Mouse (Mus musculus) myocyte (in vitro differentiated cells): Measurements from ENCODE around the gene Cd2bp2. TPM values are rescaled to one million over a fixed set of nuclear protein-coding genes. Genes with fewer than 3 reads are reported as not detected.

Experiments used
- H3K27me3 ChIP-seq: one replicate; pipeline ENCODE4 v1.6.1; 2011; ENCODE audit not compliant: control insufficient read depth, insufficient read depth, insufficient read length
- H3K36me3 ChIP-seq: one replicate; pipeline ENCODE4 v1.6.1; 2011; ENCODE audit not compliant: control insufficient read depth, insufficient read depth
- H3K4me2 ChIP-seq: one replicate; pipeline ENCODE4 v1.6.1; 2011; ENCODE audit warnings: low read depth, control low read depth
- H3K4me3 ChIP-seq: one replicate; pipeline ENCODE4 v1.5.1; 2011; ENCODE audit warnings: mild to moderate bottlenecking, control low read depth, moderate library complexity
- H3K79me2 ChIP-seq: one replicate; pipeline ENCODE4 v1.6.1; 2011; ENCODE audit not compliant: control insufficient read depth, insufficient read depth
- H3ac ChIP-seq: one replicate; pipeline ENCODE4 v1.6.1; 2011; ENCODE audit not compliant: control insufficient read depth, insufficient read length
- CEBPB ChIP-seq: IDR thresholded peaks from 2 replicates; pipeline ENCODE4 v1.6.1; 2011; ENCODE audit warnings: mild to moderate bottlenecking, moderate library complexity; ENCODE audit not compliant: poor library complexity, insufficient read depth, severe bottlenecking
- E2F4 ChIP-seq: IDR thresholded peaks from one replicate; pipeline ENCODE4 v1.6.1; 2011; ENCODE audit warnings: mild to moderate bottlenecking, control low read depth, moderate library complexity; ENCODE audit not compliant: insufficient read depth
- MAX ChIP-seq: IDR thresholded peaks from one replicate; pipeline ENCODE4 v1.6.1; 2011; ENCODE audit warnings: low read depth, mild to moderate bottlenecking, control low read depth
- MYOD1 ChIP-seq, 3 experiments: IDR thresholded peaks; one replicate each; pipeline ENCODE4 v1.6.1; 2011; ENCODE audit warnings: control low read depth in 2 of 3, low read depth in 2 of 3, mild to moderate bottlenecking in 2 of 3, moderate library complexity in 1 of 3; ENCODE audit not compliant: insufficient read length in 2 of 3, control insufficient read depth in 1 of 3
- MYOG ChIP-seq, 3 experiments: IDR thresholded peaks; one replicate each; pipeline ENCODE4 v1.6.1; 2011; ENCODE audit warnings: control low read depth in 2 of 3, low read depth in 2 of 3, mild to moderate bottlenecking in 2 of 3; ENCODE audit not compliant: insufficient read length in 2 of 3, control insufficient read depth in 1 of 3, insufficient read depth in 1 of 3
- POLR2A ChIP-seq: IDR thresholded peaks from one replicate; pipeline ENCODE4 v1.6.1; 2011; ENCODE audit warnings: low read depth, mild to moderate bottlenecking, control low read depth, moderate library complexity; ENCODE audit not compliant: insufficient read length
- POLR2AphosphoS2 ChIP-seq: IDR thresholded peaks from one replicate; pipeline ENCODE4 v1.6.1; 2011; ENCODE audit warnings: low read depth, control low read depth; ENCODE audit not compliant: insufficient read length
- REST ChIP-seq: IDR thresholded peaks from one replicate; pipeline ENCODE4 v1.6.1; 2011; ENCODE audit warnings: mild to moderate bottlenecking, control low read depth, moderate library complexity; ENCODE audit not compliant: insufficient read depth, insufficient read length
- SRF ChIP-seq: IDR thresholded peaks from one replicate; pipeline ENCODE4 v1.6.1; 2011; ENCODE audit warnings: low read depth; ENCODE audit not compliant: control insufficient read depth, insufficient read length
- TCF12 ChIP-seq: IDR thresholded peaks from one replicate; pipeline ENCODE4 v1.6.1; 2011; ENCODE audit warnings: mild to moderate bottlenecking, control low read depth; ENCODE audit not compliant: poor library complexity, insufficient read depth, severe bottlenecking
- TCF3 ChIP-seq: IDR thresholded peaks from one replicate; pipeline ENCODE4 v1.6.1; 2011; ENCODE audit warnings: low read depth, control low read depth; ENCODE audit not compliant: insufficient read length
- USF1 ChIP-seq: IDR thresholded peaks from one replicate; pipeline ENCODE4 v1.6.1; 2011; ENCODE audit warnings: low read depth, mild to moderate bottlenecking, control low read depth, moderate library complexity
- polyA plus RNA-seq: library from polyadenylated mRNA; unstranded; fragments of >200 nt; fragmentation: generic; extraction: Trizol; gene quantifications from one replicate; pipeline ENCODE4 v1.2.1, GENCODE M21; 2012; ENCODE audit warnings: missing spikeins

The Cd2bp2 gene
- polyA plus RNA-seq, 1 experiment = 58.3 TPM

DNA sequence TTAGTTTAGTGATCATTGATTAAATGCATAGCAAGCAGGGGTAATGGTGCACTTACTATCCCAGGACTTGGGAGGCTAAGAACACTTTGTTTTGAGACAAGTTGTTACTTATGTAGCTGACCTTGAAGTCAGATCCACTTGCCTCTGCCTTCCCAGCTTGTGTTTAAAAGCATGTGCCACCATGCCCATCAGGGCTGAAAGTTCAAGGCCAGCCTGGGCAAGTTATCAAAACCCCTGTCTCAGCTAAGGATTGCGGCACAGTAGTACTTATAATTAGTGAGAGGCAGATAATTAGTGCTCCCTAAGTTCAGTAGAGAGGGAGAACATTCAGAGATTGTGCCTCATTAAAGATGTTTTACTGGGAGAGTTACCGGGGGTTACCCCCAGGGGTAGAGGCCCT, 38.9 kb upstream of the Cd2bp2 start:
- Histone ChIP-seq H3K27me3 (no peaks in the 10 kb centered on the region), H3K36me3 (peaks cover 8% of the 10 kb centered on the region), H3K4me3 (no peak overlapping the region), H3K79me2 (peaks cover 49% of the 10 kb centered on the region), H3K4me2 (no peak overlapping the region), H3ac (no peak overlapping the region)
- TF ChIP-seq POLR2AphosphoS2 = no peak
- TF ChIP-seq MYOG (IDR thresholded peaks at IDR 0.05; ENCODE audit: control insufficient read depth in 1 of 3, insufficient read depth in 1 of 3, insufficient read length in 2 of 3, low read depth in 2 of 3) = no peak
- TF ChIP-seq MYOD1 (IDR thresholded peaks at IDR 0.05; ENCODE audit: control insufficient read depth in 1 of 3, insufficient read length in 2 of 3, low read depth in 2 of 3) = no peak
- TF ChIP-seq TCF3 = no peak
- TF ChIP-seq CEBPB = no peak
- TF ChIP-seq SRF = no peak
- TF ChIP-seq MAX = no peak
- TF ChIP-seq REST = no peak
- TF ChIP-seq POLR2A = no peak
- no peak for TF ChIP-seq TCF12

DNA sequence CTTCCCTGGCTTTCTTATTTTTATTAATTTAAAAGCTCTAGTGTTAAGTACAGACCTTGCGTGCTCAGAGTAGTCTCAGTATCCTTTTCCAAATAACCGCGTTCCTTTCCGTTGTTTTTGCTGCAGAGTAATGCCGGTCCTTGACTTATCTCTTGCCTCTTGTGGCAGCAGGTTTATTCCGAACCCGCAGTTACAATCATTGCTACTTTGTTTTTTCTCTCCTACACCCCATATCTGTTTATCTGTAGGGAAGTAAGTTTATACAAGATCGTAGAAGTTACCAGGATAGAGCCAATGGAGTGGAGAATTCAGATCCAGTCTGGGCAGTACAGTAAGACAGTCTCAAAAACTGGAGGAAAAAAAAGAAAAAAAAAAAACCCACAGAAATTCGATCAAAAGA, 37.9 kb upstream of the Cd2bp2 start:
- Histone ChIP-seq H3K4me3 (peak overlapping the region; percentile 91), H3K27me3 (no peaks in the 10 kb centered on the region), H3K79me2 (peaks cover 49% of the 10 kb centered on the region), H3ac (peak overlapping the region; percentile 32), H3K36me3 (peaks cover 12% of the 10 kb centered on the region), H3K4me2 (peak overlapping the region; percentile 83)
- no peak for TF ChIP-seq TCF3
- no peak for TF ChIP-seq SRF
- TF ChIP-seq USF1 = no peak
- no peak for TF ChIP-seq MYOG (IDR thresholded peaks at IDR 0.05; ENCODE audit: control insufficient read depth in 1 of 3, insufficient read depth in 1 of 3, insufficient read length in 2 of 3, low read depth in 2 of 3)
- no peak for TF ChIP-seq TCF12
- no peak for TF ChIP-seq REST
- no peak for TF ChIP-seq MYOD1 (IDR thresholded peaks at IDR 0.05; ENCODE audit: control insufficient read depth in 1 of 3, insufficient read length in 2 of 3, low read depth in 2 of 3)
- no peak for TF ChIP-seq E2F4
- TF ChIP-seq POLR2AphosphoS2 = no peak
- TF ChIP-seq CEBPB = no peak
- no peak for TF ChIP-seq MAX
- TF ChIP-seq POLR2A = no peak

DNA sequence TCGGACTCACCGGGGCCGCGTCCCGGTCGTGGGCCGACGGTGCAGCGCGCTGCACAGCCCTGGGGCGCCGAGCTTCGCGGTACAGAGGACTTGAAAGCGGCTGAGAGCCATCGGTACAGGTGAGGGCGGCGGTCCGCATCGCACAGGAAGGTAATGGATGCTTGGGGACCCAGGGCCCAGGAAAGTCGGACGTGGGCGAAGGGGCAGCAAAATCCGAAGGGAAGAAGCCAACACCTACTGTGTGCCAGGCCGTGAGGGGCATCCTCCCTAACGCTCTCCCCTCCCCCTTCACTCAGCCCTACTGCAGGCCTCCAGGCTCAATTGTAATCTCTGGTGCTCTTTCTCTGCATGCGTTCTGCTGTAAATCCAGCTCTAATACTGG, 37.5 kb upstream of the Cd2bp2 start:
- H3K27me3 ChIP-seq = no peaks in the 10 kb centered on the region
- peak overlapping the region; percentile 32 for H3ac ChIP-seq
- peaks cover 12% of the 10 kb centered on the region for H3K36me3 ChIP-seq
- H3K79me2 ChIP-seq = peaks cover 49% of the 10 kb centered on the region
- H3K4me2 ChIP-seq = peak overlapping the region; percentile 83
- TF ChIP-seq TCF12 = no peak
- TF ChIP-seq MYOD1 (IDR thresholded peaks at IDR 0.05; ENCODE audit: control insufficient read depth in 1 of 3, insufficient read length in 2 of 3, low read depth in 2 of 3) = no peak
- no peak for TF ChIP-seq E2F4
- no peak for TF ChIP-seq SRF
- no peak for TF ChIP-seq TCF3
- TF ChIP-seq POLR2A = no peak
- no peak for TF ChIP-seq USF1
- no peak for TF ChIP-seq MYOG (IDR thresholded peaks at IDR 0.05; ENCODE audit: control insufficient read depth in 1 of 3, insufficient read depth in 1 of 3, insufficient read length in 2 of 3, low read depth in 2 of 3)
- no peak for TF ChIP-seq POLR2AphosphoS2
- H3K4me3 ChIP-seq = peak overlapping the region; percentile 91

DNA sequence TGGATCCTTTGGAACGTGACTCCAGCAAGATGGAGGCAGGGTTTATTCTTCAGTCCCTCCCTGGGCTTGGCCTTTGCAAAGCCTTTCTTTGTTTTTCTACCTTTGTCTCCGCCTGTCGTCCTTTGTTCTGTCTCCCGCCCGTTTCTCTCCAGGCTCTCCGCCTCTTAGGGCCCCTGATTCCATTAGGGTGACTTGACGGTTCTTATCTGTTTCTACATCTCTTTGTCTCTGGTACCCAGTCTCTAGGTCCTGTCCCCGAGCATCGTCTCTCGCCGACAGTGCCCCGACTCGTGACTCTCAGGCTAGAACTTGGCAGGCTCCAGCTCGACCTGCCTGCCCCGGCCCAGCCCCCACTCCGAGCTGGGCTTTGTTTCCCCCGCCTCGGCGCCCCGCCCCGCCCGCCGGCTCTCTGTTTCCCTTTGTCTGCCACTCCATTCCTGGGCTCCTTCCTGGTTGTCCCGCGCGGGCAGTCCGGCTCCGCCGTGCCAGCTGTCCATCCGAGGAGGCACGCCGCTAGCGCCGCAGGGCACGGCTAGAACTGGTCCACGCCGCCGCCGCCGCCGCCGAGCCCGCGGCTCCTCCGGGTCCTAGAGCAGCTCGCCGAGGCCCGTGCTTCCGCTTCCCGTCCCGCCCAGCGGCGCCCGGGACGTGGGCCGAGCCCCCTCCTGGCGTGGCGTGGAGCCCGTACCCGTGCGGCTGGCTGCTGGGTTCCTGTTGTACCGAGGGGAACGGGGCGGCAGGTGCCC, 36.9 kb upstream of the Cd2bp2 start, which contains the start of the genes Zfp553 and Sept1:
Gene Zfp553, plus strand, starts transcription at position 440 of the 746 bp plus-strand sequence.
Gene Sept1, minus strand, starts transcription at position 509 of the 746 bp plus-strand sequence.
- Histone ChIP-seq H3ac (peak within 1 kb of the TSS; percentile 32), H3K79me2 (peaks cover 49% of the 10 kb centered on the region), H3K4me2 (peak within 1 kb of the TSS; percentile 93), H3K36me3 (peaks cover 12% of the 10 kb centered on the region), H3K27me3 (no peaks in the 10 kb centered on the region), H3K4me3 (peak within 1 kb of the TSS; percentile 91)
- no peak for TF ChIP-seq TCF3
- no peak for TF ChIP-seq POLR2AphosphoS2
- TF ChIP-seq MYOD1 (IDR thresholded peaks at IDR 0.05; ENCODE audit: control insufficient read depth in 1 of 3, insufficient read length in 2 of 3, low read depth in 2 of 3) = peak in 2 of 3 experiments; percentile 56 to 75
- TF ChIP-seq USF1 = no peak
- TF ChIP-seq E2F4 = peak; percentile 15
- TF ChIP-seq MAX = no peak
- TF ChIP-seq CEBPB = no peak
- peak; percentile 82 for TF ChIP-seq POLR2A
- TF ChIP-seq REST = no peak
- no peak for TF ChIP-seq TCF12
- no peak for TF ChIP-seq SRF
- peak in 2 of 3 experiments; percentile 69 to 81 for TF ChIP-seq MYOG (IDR thresholded peaks at IDR 0.05; ENCODE audit: control insufficient read depth in 1 of 3, insufficient read depth in 1 of 3, insufficient read length in 2 of 3, low read depth in 2 of 3)
